Mouse (Mus musculus): ENCODE measurements at regions not wholly inside any gene's neighbourhood (a gene's known extent, or its start where the extent isn't known, plus 50 kb on each side); places are given as distances from the start of the nearest gene placed in this dataset.

GRCm38 (mm10) chr10:119146342-119146741, 93.5 kb downstream of the Cand1 start:
- H3K4me3 ChIP-seq, result no peak overlapping the region
- no peaks in the 10 kb centered on the region for H3K4me1 ChIP-seq
- H3K9me3 ChIP-seq (replicated peaks), result no peaks in the 10 kb centered on the region
- no peak for ATAC-seq (ENCODE audit: low FRiP score)
- no peaks in the 10 kb centered on the region for H3K27me3 ChIP-seq
- H3K4me2 ChIP-seq (replicated peaks), result no peak overlapping the region
- 71% methylated on average over 6 of the region's 6 CpGs for WGBS
- no peak overlapping the region for H3K9ac ChIP-seq
- H3K36me3 ChIP-seq, result no peaks in the 10 kb centered on the region
- no peak overlapping the region for H3K27ac ChIP-seq

GRCm38 (mm10) chr10:119142866-119143265, 97.0 kb downstream of the Cand1 start:
- no peak overlapping the region for H3K4me2 ChIP-seq (replicated peaks)
- H3K9ac ChIP-seq, result no peak overlapping the region
- no peaks in the 10 kb centered on the region for H3K36me3 ChIP-seq
- no peaks in the 10 kb centered on the region for H3K9me3 ChIP-seq (replicated peaks)
- ATAC-seq (ENCODE audit: low FRiP score), result no peak
- no peak overlapping the region for H3K4me3 ChIP-seq
- H3K27ac ChIP-seq, result no peak overlapping the region
- WGBS, result 95% methylated on average over 6 of the region's 6 CpGs
- H3K4me1 ChIP-seq, result no peaks in the 10 kb centered on the region
- H3K27me3 ChIP-seq, result no peaks in the 10 kb centered on the region

GRCm38 (mm10) chr10:119142307-119142706, 97.5 kb downstream of the Cand1 start:
- no peak overlapping the region for H3K27ac ChIP-seq
- no peaks in the 10 kb centered on the region for H3K36me3 ChIP-seq
- no peak overlapping the region for H3K9ac ChIP-seq
- no peaks in the 10 kb centered on the region for H3K9me3 ChIP-seq (replicated peaks)
- no peak overlapping the region for H3K4me3 ChIP-seq
- no peak for ATAC-seq (ENCODE audit: low FRiP score)
- H3K4me1 ChIP-seq, result no peaks in the 10 kb centered on the region
- 89% methylated on average over 5 of the region's 5 CpGs for WGBS
- H3K4me2 ChIP-seq (replicated peaks), result no peak overlapping the region
- no peaks in the 10 kb centered on the region for H3K27me3 ChIP-seq

GRCm38 (mm10) chr10:119138237-119138636, 101.6 kb downstream of the Cand1 start:
- H3K9ac ChIP-seq, result no peak overlapping the region
- no peak overlapping the region for H3K4me2 ChIP-seq (replicated peaks)
- no peak overlapping the region for H3K27ac ChIP-seq
- no peak for ATAC-seq (ENCODE audit: low FRiP score)
- H3K36me3 ChIP-seq, result no peaks in the 10 kb centered on the region
- no peaks in the 10 kb centered on the region for H3K9me3 ChIP-seq (replicated peaks)
- H3K27me3 ChIP-seq, result 0 out of 2 replicates have a peak, but pooled peaks cover 4% of the 10 kb centered on the region
- H3K4me3 ChIP-seq, result no peak overlapping the region
- no peaks in the 10 kb centered on the region for H3K4me1 ChIP-seq
- 83% methylated on average over 6 of the region's 6 CpGs for WGBS

- Histone ChIP-seq H3K27ac (no peak overlapping the region), H3K9me3 (replicated peaks) (no peaks in the 10 kb centered on the region), H3K9ac (no peak overlapping the region), H3K4me2 (replicated peaks) (no peak overlapping the region), H3K36me3 (no peaks in the 10 kb centered on the region), H3K4me1 (0 out of 2 replicates have a peak, but pooled peaks cover 4% of the 10 kb centered on the region), H3K27me3 (0 out of 2 replicates have a peak, but pooled peaks cover 4% of the 10 kb centered on the region), H3K4me3 (no peak overlapping the region)
- 59% methylated on average over 11 of the region's 11 CpGs for WGBS
- no peak for ATAC-seq (ENCODE audit: low FRiP score)
Observed at GRCm38 (mm10) chr10:119135489-119135924, 104.3 kb downstream of the Cand1 start.

- ATAC-seq (ENCODE audit: low FRiP score), result no peak
- no peaks in the 10 kb centered on the region for H3K36me3 ChIP-seq
- no peak overlapping the region for H3K27ac ChIP-seq
- H3K4me2 ChIP-seq (replicated peaks), result no peak overlapping the region
- H3K9me3 ChIP-seq (replicated peaks), result no peaks in the 10 kb centered on the region
- H3K27me3 ChIP-seq, result 0 out of 2 replicates have a peak, but pooled peaks cover 4% of the 10 kb centered on the region
- no peak overlapping the region for H3K4me3 ChIP-seq
- WGBS, result 59% methylated on average over 10 of the region's 10 CpGs
- no peak overlapping the region for H3K9ac ChIP-seq
- H3K4me1 ChIP-seq, result 0 out of 2 replicates have a peak, but pooled peaks cover 4% of the 10 kb centered on the region
Observed at GRCm38 (mm10) chr10:119134797-119135488, 104.9 kb downstream of the Cand1 start.

- 0 out of 2 replicates have a peak, but pooled peaks cover 4% of the 10 kb centered on the region for H3K27me3 ChIP-seq
- 0 out of 2 replicates have a peak, but pooled peaks cover 4% of the 10 kb centered on the region for H3K4me1 ChIP-seq
- H3K4me2 ChIP-seq (replicated peaks), result peak overlapping the region; percentile 40
- H3K36me3 ChIP-seq, result no peaks in the 10 kb centered on the region
- WGBS, result 34% methylated on average over 16 of the region's 16 CpGs
- peak; percentile 61; the same call in 1 of the 2 replicates for ATAC-seq (ENCODE audit: low FRiP score)
- no peak overlapping the region for H3K9ac ChIP-seq
- H3K4me3 ChIP-seq, result no peak overlapping the region
- H3K27ac ChIP-seq, result no peak overlapping the region
- H3K9me3 ChIP-seq (replicated peaks), result no peaks in the 10 kb centered on the region
Observed at GRCm38 (mm10) chr10:119131977-119132376, 107.9 kb downstream of the Cand1 start.

- Histone ChIP-seq H3K4me3 (no peak overlapping the region), H3K27me3 (0 out of 2 replicates have a peak, but pooled peaks cover 4% of the 10 kb centered on the region), H3K4me1 (0 out of 2 replicates have a peak, but pooled peaks cover 4% of the 10 kb centered on the region), H3K9ac (no peak overlapping the region), H3K27ac (no peak overlapping the region), H3K9me3 (replicated peaks) (no peaks in the 10 kb centered on the region), H3K4me2 (replicated peaks) (no peak overlapping the region), H3K36me3 (no peaks in the 10 kb centered on the region)
- ATAC-seq (ENCODE audit: low FRiP score), result no peak
- WGBS, result 71% methylated on average over 6 of the region's 6 CpGs
Observed at GRCm38 (mm10) chr10:119130676-119131075, 109.2 kb downstream of the Cand1 start.

GRCm38 (mm10) chr10:119128035-119128434, 111.8 kb downstream of the Cand1 start:
- Histone ChIP-seq H3K27ac (no peak overlapping the region), H3K4me2 (replicated peaks) (no peak overlapping the region), H3K4me3 (no peak overlapping the region), H3K4me1 (peaks cover 7% of the 10 kb centered on the region), H3K27me3 (no peaks in the 10 kb centered on the region), H3K36me3 (no peaks in the 10 kb centered on the region), H3K9me3 (replicated peaks) (peaks cover 6% of the 10 kb centered on the region; the same call in 1 of the 2 replicates), H3K9ac (no peak overlapping the region)
- WGBS, result 90% methylated on average over 3 of the region's 3 CpGs
- ATAC-seq (ENCODE audit: low FRiP score), result no peak

- Histone ChIP-seq H3K36me3 (no peaks in the 10 kb centered on the region), H3K9ac (no peak overlapping the region), H3K27ac (no peak overlapping the region), H3K9me3 (replicated peaks) (peaks cover 6% of the 10 kb centered on the region), H3K4me3 (no peak overlapping the region), H3K27me3 (no peaks in the 10 kb centered on the region), H3K4me1 (peaks cover 4% of the 10 kb centered on the region), H3K4me2 (replicated peaks) (no peak overlapping the region)
- no peak for ATAC-seq (ENCODE audit: low FRiP score)
- 27% methylated on average over 5 of the region's 5 CpGs for WGBS
Observed at GRCm38 (mm10) chr10:119123517-119123916, 116.3 kb downstream of the Cand1 start.

- H3K4me1 ChIP-seq, result peaks cover 4% of the 10 kb centered on the region
- peaks cover 6% of the 10 kb centered on the region for H3K9me3 ChIP-seq (replicated peaks)
- no peaks in the 10 kb centered on the region for H3K36me3 ChIP-seq
- no peak for ATAC-seq (ENCODE audit: low FRiP score)
- H3K4me2 ChIP-seq (replicated peaks), result no peak overlapping the region
- H3K4me3 ChIP-seq, result no peak overlapping the region
- H3K9ac ChIP-seq, result no peak overlapping the region
- WGBS, result 78% methylated on average over 8 of the region's 8 CpGs
- H3K27me3 ChIP-seq, result no peaks in the 10 kb centered on the region
- no peak overlapping the region for H3K27ac ChIP-seq
Observed at GRCm38 (mm10) chr10:119122347-119122746, 117.5 kb downstream of the Cand1 start.

GRCm38 (mm10) chr10:119121575-119121974, 118.3 kb downstream of the Cand1 start:
- Histone ChIP-seq H3K9ac (no peak overlapping the region), H3K4me1 (peaks cover 4% of the 10 kb centered on the region), H3K36me3 (no peaks in the 10 kb centered on the region), H3K4me2 (replicated peaks) (no peak overlapping the region), H3K9me3 (replicated peaks) (peaks cover 6% of the 10 kb centered on the region), H3K4me3 (no peak overlapping the region), H3K27me3 (no peaks in the 10 kb centered on the region), H3K27ac (no peak overlapping the region)
- ATAC-seq (ENCODE audit: low FRiP score), result no peak
- 61% methylated on average over 6 of the region's 6 CpGs for WGBS

Data from hindbrain, embryonic 12.5 days (tissue).